In the genomic region with DNA sequence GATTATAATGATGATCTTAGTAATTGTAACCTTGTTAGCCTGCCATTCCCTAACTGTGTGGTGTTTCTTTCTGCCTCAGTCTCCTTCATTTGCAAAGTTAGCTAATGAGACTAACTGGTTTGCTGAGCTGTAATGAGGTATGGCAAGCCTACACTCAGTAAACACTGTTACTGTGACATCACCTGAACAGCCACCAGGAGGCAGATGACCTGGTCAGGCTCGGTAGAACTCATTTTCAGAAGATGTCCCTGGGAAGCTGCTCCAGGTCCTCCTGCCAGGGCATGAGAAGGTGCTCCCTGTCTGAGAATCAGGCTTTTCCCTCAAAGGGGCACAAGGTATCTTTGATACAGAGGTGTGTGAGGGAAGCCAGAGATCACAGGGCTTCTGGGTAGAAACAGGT, we compare ENCODE assay signal across 10 mouse cellular contexts.
DNase-seq lines count a peak whose midpoint lies in the region; TF ChIP-seq lines count a peak whose summit lies in the region.
"Had no signal": no experiment of that assay in that cellular context is flagged by ENCODE, and none has a peak within 500 bp of the region (broad histone marks: within the 10 kb centered on the region; RNA-seq: fewer than 3 reads in every experiment).

No protein-coding gene starts in this region.

- H3K4me1 ChIP-seq in lung, adult 2 months (ENCODE audit: control insufficient read depth, insufficient read depth, low read length), result no peaks in the 10 kb centered on the region
- H3K4me1 ChIP-seq in hindbrain, embryonic 10.5 days (replicated peaks), result peaks cover 3% of the 10 kb centered on the region; the same call in 1 of the 2 replicates

- H3K4me3 ChIP-seq in lung, adult 2 months (replicated peaks; ENCODE audit: extremely low read depth, low read depth, low read length), result no peak overlapping the region
- H3K4me3 ChIP-seq in hindbrain, embryonic 10.5 days, result no peak overlapping the region
- H3K4me3 ChIP-seq: myocyte had no signal

- H3K27ac ChIP-seq in hindbrain, embryonic 10.5 days, result no peak overlapping the region

- WGBS in lung, adult 2 months, result 25% methylated on average over 1 of the region's 1 CpGs
- WGBS in hindbrain, embryonic 10.5 days, result 26% methylated on average over 1 of the region's 1 CpGs

- H3K36me3 ChIP-seq in hindbrain, embryonic 10.5 days, result no peaks in the 10 kb centered on the region

- no peaks in the 10 kb centered on the region for H3K9me3 ChIP-seq in hindbrain, embryonic 10.5 days

- no peaks in the 10 kb centered on the region for H3K27me3 ChIP-seq in hindbrain, embryonic 10.5 days (ENCODE audit: insufficient read depth, poor library complexity, severe bottlenecking)

- TF ChIP-seq CTCF in lung, adult 2 months (IDR thresholded peaks at IDR 0.05; ENCODE audit: insufficient read depth, low read length), result peak; percentile 22; the same call in 1 of the 2 replicates

- no peak for TF ChIP-seq POLR2A in lung, adult 2 months (IDR thresholded peaks at IDR 0.05; ENCODE audit: borderline replicate concordance, extremely low read depth, low read depth, low read length)

- peak; percentile 15 for DNase-seq in heart, postnatal 4 days
- no peak for DNase-seq in heart, adult 8-10 months (ENCODE audit: low spot score)
- no peak for DNase-seq in lung, adult 2 months
- no peak for DNase-seq in lung, postnatal 14 days
- peak; percentile 32 for DNase-seq in ES-CJ7 (ENCODE audit: low read depth, low spot score)
- peak; percentile 10 for DNase-seq in induced T-regulatory cell, adult 2 months (ENCODE audit: low read depth)
- DNase-seq in cerebellum, postnatal 4 days (ENCODE audit: low spot score in 2 of 2), result no peak
- no peak for DNase-seq in hindbrain, embryonic 10.5 days (ENCODE audit: low spot score)
- DNase-seq: layer of hippocampus, adult 9-11 months had no signal

Comparison
In these comparisons a context has a peak if more than half of its experiments do, and no peak if none do; other contexts are left out.
1. DNase-seq: peak in heart, postnatal 4 days (single experiment), ES-CJ7 (single experiment) and induced T-regulatory cell, adult 2 months (single experiment); none in heart, adult 8-10 months (single experiment), lung, adult 2 months (single experiment), lung, postnatal 14 days (single experiment), cerebellum, postnatal 4 days (0 of 2) and hindbrain, embryonic 10.5 days (single experiment).